ENCODE assay signal across 13 mouse cellular contexts in the genomic region with DNA sequence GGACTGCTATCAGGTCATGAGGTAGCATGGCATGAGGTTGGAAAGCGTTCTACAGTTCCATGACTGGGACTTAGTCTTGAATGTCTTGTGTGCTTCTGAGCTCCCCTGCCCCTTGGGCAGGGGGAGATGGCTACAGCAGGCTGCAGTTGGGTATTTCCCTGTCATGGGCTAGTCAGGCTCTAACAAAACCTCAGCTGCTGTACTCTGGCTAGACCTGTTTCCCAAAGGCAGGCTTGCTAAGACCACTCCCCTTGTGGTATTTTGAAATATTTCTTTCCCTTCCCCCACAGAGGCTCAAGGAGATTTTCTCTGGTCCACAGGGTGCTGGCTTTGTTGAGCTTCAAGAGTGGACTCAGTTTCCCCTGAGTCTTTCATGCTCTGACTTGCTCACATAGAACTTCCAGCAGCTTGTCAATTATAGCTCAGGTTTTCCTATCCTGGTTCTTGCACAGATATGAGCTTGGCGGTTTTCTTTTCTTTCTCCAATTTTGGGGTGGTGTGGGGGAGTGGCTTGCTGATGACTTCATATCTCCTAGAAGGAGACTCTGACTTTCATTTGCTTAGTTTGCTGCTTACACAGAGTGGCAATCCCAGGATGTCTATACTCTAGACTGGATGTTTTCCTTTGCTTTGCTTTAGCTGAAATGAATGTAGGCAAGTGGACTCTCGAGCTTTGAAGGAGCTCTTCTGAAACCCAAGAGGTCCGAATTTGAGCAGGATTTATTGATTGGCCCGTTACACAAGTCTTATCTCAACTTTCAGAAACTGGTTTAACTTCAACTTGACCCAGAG.
"Had no signal": no experiment of that assay in that cellular context is flagged by ENCODE, and none has a peak within 500 bp of the region (broad histone marks: within the 10 kb centered on the region; RNA-seq: fewer than 3 reads in every experiment).

No protein-coding gene starts in this region.

- DNase-seq: kidney, adult 8-10 months; kidney, postnatal 36 days; layer of hippocampus, adult 9-11 months; layer of hippocampus, postnatal 36 days; midbrain, embryonic 14.5 days; spleen, adult 18-20 months; thymus, adult 2 months; thymus, postnatal 25 days had no signal

- ATAC-seq: intestine, postnatal 0 days had no signal

- H3K27me3 ChIP-seq: limb, embryonic 13.5 days; neural tube, embryonic 12.5 days had no signal

- H3K36me3 ChIP-seq: limb, embryonic 13.5 days; midbrain, embryonic 10.5 days; neural tube, embryonic 12.5 days had no signal

- H3K4me3 ChIP-seq: limb, embryonic 13.5 days; midbrain, embryonic 10.5 days; neural tube, embryonic 12.5 days had no signal

- H3K9me3 ChIP-seq: limb, embryonic 13.5 days; neural tube, embryonic 12.5 days had no signal

- H3K4me2 ChIP-seq: limb, embryonic 13.5 days; neural tube, embryonic 12.5 days had no signal

- H3K9ac ChIP-seq: limb, embryonic 13.5 days; liver, embryonic 14.5 days; neural tube, embryonic 12.5 days had no signal

- H3K27ac ChIP-seq: limb, embryonic 13.5 days; liver, embryonic 14.5 days; midbrain, embryonic 10.5 days; neural tube, embryonic 12.5 days had no signal

- H3K4me1 ChIP-seq: limb, embryonic 13.5 days; neural tube, embryonic 12.5 days had no signal
